Mouse (Mus musculus) testis, postnatal 14 days (tissue): ENCODE measurements around the gene Supt5.

Source experiments
- DNase-seq: peaks from one replicate; pipeline ENCODE4 v3.0.0; 2021; ENCODE audit warnings: low spot score

Supt5 gene

DNA sequence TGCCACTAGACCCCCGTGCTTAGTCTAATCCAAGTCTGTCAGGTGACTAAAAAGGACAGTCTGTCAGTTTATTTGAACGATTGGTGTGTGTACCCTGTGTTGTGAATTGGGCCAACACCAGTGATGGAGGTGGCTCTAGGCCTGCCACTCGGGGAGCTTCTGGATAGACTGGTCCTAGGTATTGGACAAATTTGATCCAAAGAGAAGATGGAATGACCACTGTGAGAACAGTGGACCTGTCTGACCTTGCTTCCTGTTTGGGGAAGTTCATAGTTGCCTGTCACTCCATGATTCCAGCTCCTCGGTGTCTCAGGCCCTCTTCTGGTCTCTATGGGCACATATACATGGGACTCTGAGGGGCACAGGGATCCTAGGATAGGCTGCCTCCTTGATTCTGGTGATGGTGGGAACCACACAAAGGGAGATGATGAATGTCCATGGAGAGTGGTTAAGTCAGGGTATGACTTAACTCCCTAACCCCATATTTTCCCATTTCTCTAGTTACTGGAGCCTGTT lies 13.2 kb upstream of the Supt5 start:
- no peak for DNase-seq

DNA sequence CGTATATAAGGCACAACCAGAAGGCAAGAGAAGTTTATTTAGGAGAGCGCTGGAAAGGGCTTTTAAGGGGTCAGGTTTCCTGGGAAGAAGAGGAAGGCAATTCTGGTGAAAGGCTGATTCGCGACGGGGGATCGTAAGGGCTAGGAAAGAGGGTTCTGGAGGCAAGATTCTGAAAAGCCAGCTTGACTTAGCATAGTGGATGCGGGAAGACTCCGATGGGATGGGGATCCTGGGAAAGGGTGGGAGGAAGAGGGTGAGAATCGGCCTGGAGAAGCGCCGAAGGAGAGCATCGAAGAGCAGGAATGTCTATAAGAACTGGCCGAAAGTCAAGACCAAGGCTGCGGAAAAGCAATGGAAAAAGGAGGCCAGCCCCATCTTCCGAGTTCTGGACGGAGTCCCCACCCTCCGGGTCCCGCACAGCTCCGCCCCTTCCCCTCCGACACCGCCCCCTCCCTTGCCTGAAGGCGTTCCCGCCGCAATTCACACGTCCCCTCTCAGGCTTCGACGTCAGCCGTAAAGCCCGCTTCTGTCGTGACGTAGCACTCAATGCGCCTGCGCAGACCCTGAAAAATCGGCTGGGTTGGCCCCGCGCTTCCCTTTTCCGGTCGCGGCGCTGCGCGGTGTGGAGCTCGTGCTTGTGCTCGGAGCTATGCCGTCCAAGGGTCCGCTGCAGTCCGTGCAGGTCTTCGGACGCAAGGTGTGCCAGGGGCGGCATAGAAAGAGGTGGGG lies 11.8 kb upstream of the Supt5 start, which contains the start of gene Rps16:
TSS of gene Rps16 (plus strand) at position 498 of the 729 bp plus-strand sequence.
- peak; percentile 98 for DNase-seq

DNA sequence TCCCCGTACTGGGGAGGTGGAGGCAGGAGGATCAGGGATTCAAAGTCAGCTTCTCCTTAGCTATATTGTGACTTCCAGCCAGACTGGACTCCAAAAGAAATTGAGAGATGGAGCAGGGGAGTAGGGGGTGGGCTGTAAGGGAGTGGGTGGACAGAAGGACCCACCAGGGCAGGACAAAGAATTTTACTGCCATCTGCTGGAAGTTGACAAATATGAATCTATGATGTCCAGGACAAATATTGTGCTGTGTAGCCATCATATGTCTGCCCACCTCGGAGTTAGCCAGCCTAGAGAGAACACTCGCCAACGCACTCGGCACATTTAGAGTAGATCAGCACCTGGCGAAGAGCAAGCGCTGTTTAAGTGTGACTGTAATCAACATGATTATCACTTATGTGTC lies 10.1 kb upstream of the Supt5 start:
- no peak for DNase-seq

- DNase-seq, result peak; percentile 49
Observed at GRCm38 (mm10) chr7:28347746-28348145, 9.2 kb upstream of the Supt5 start.

GRCm38 (mm10) chr7:28344637-28345036 lies 6.1 kb upstream of the Supt5 start:
- DNase-seq, result no peak

DNA sequence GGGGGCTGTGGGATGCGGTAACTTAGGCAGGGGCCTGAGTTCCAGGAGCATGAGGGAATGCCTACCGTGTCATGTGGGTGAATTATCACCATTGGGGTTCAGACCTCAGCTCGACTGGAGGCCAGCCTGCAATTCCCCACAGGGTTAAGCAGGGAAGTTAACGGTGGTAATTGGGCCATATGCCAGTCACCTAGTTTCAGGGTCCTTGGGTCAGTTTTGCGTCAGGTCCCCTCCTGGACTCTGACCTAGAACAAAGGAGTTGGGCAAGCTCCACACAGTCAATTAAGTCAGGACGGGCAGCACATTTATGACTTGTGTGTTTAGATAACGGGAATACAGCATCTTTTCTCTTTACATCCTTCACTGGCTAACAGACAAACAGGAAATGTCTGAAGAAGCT lies 2.8 kb upstream of the Supt5 start:
- DNase-seq, result no peak

GRCm38 (mm10) chr7:28339213-28339917 lies 819 bp upstream of the Supt5 start:
- peak; percentile 83 for DNase-seq

GRCm38 (mm10) chr7:28335471-28335870 lies 3.1 kb downstream of the Supt5 start:
- no peak for DNase-seq

DNA sequence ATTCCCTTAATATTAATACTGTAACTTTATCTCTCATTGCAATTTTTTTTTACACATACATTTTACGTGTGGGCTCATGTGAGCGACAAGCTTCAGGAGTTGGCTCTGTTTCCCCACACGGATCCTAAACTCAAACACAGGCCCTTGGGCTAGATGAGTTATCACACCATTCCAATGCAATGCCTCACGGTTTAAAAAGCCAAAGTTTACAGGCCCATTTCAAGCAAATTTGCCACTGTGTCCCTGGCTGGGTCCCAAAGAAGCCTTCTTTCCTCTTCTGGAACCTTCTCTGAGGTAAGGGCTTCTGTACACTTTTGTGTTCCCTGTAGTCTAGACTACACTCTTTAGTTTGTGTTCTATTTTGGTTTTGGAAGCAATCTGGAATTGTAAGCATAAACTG lies 4.0 kb downstream of the Supt5 start:
- no peak for DNase-seq

- DNase-seq, result no peak
Observed at GRCm38 (mm10) chr7:28328260-28328659, 10.3 kb downstream of the Supt5 start.

DNA sequence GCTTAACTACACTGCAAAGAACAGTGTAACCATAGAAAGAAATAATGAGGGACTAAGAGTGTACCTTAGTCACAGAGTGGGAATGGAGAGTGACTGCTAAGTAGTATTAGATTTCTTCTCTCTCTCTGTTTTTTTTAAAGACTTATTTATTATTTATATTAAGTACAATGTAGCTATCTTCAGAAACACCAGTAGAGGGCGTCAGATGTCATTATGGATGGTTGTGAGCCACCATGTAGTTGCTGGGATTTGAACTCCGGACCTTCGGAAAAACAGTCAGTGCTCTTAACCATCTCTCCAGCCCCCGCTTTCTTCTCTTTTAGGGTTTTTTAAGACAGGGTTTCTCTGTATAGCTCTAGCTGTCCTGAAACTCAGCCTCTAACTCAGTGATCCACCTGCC lies 12.1 kb downstream of the Supt5 start:
- no peak for DNase-seq

- DNase-seq, result no peak
Observed at GRCm38 (mm10) chr7:28325293-28325692, 13.3 kb downstream of the Supt5 start.

GRCm38 (mm10) chr7:28321974-28322720 lies 16.4 kb downstream of the Supt5 start:
- no peak for DNase-seq

DNA sequence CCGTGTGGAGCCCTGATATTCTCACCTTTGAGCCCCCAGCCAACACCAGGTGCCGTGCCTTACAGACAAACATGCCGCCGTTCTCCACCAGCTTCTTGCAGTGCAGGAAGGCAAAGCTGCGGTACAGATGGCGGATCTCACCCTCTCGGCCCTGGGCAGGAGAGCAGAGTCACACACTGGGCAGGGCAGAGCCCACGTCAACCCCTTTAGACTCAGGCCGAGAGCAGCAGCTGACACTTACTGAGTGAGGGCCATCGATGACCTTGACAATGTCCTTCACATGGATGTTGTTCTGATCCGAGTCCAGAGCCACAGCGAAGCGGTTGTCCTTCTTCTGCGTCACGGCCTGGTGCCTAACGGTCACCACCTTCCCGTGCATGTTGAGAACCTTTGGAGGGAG lies 19.8 kb downstream of the Supt5 start:
- DNase-seq, result no peak

GRCm38 (mm10) chr7:28318036-28318435 lies 20.5 kb downstream of the Supt5 start:
- no peak for DNase-seq

DNA sequence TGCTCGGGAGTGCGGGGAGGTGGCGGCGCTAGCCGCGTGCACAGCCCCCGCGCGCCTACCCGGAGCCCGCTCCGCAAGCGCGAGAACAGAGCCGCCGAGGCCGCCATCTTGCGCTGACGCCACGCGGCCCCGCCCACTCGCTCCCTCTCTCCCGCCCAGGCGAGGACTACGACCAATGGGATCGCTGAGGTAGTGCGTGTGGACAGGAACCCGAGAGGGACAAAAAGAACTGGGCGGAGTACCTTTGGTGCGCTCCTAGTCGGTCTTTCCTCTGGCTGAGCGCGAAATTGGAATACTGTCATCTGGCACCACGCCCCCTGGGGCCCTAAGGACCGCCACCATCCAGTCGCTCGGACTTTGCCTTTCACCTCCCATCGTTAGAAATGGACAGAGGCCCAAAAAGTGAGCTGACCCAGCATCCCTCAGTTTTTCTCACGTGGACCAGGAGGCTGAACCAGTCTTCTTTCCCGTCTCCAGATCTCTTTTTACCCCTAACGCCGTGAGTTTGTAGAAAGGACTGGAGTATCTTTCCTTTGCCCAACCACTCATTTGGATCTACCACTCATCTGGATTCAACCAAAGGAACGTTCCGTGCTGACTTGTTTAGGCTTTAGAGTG lies 26.5 kb downstream of the Supt5 start, which contains the start of gene Timm50:
TSS of gene Timm50 (minus strand) at position 147 of the 618 bp plus-strand sequence.
- DNase-seq, result peak; percentile 99

GRCm38 (mm10) chr7:28311151-28311925 lies 27.2 kb downstream of the Supt5 start:
- no peak for DNase-seq

- no peak for DNase-seq
Observed at GRCm38 (mm10) chr7:28309737-28310136, 28.8 kb downstream of the Supt5 start.

- DNase-seq, result no peak
Observed at GRCm38 (mm10) chr7:28306216-28306615, 32.3 kb downstream of the Supt5 start.

- no peak for DNase-seq
Observed at GRCm38 (mm10) chr7:28305641-28306040, 32.9 kb downstream of the Supt5 start.
